Mouse (Mus musculus) c-Kit-positive CD71-negative TER-119-negative erythroid progenitor cells, embryonic 14.5 days (primary cell): ENCODE data around the gene H2-M11.

Experiments
- DNase-seq: peaks from one replicate; pipeline ENCODE4 v3.0.0-alpha.2; 2013; ENCODE audit warnings: low read depth

H2-M11 gene

DNA sequence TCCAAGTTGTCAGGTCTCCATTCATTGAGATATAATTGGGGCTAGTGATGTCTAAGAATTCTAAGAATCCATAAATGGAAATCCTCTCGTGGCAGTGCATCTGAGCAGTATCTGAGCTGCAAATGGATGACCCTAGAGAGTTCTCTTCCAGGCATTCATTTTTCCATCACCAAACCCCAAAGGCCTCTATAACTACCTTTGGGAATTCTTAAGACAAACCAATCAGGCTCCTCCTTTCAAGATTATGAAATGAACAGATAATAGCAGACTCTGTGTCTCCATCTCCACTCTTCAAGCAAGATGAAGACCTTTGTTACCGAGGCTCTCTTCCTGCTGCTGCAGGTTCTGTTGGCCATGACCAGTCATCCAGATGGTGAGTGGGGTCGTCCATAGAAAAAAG, at the start of gene H2-M11:
TSS of gene H2-M11 (plus strand) at position 301 of the 400 bp plus-strand sequence.
- no peak for DNase-seq

DNA sequence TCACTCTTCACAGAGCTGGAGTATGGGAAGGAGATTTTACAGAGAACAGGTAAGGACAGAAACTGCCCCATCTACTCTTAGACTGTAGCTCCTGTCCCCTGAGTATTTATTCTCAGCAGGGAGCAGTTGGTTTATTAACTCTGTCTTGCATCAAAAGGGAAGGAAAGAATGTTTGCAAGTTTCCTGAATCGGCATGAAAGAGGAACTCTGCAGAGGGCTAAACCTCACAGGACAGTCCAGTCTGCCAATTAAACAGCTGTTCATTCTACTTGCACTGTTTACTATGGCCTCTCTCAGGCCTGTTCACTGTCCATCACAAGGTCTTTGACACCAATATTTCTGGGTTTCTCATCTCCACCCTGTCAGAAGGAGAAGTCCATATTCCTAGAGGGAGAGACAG, 46.4 kb upstream of the H2-M11 start:
- DNase-seq = no peak

DNA sequence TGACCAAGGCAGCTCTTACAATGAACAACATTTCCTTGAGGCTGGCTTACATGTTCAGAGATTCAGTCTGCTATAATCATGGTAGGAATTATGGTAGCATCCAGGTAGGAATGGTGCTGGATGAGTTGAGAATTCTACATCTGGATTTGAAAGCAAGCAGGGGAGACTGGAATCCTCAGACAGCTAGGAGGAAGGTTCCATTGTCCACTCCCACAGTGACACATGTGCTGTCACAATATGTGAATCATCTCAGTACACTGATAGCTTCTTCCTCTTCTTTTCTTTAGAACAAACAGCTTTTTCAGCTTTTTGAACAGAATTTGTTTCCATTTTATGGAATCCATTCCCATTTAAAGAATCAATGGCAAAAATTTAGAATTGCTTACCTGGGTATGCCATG, 43.0 kb upstream of the H2-M11 start:
- DNase-seq = no peak
